Mouse (Mus musculus): ENCODE results near the gene Fgf18.

The Fgf18 gene

GRCm38 (mm10) chr11:33147171-33147571, at the start of gene Fgf18:
TSS of gene Fgf18 (minus strand) at chr11:33147400.
- DNase-seq, result peak; percentile 49

GRCm38 (mm10) chr11:33196447-33197132, 49.4 kb upstream of the Fgf18 start:
- DNase-seq, result no peak

- DNase-seq, result no peak
Observed at GRCm38 (mm10) chr11:33195531-33196446, 48.6 kb upstream of the Fgf18 start.

- no peak for DNase-seq
Observed at GRCm38 (mm10) chr11:33195061-33195460, 47.9 kb upstream of the Fgf18 start.

GRCm38 (mm10) chr11:33193695-33194094, 46.5 kb upstream of the Fgf18 start:
- DNase-seq, result no peak

- DNase-seq, result no peak
Observed at GRCm38 (mm10) chr11:33181804-33182203, 34.6 kb upstream of the Fgf18 start.

GRCm38 (mm10) chr11:33180701-33181116, 33.5 kb upstream of the Fgf18 start:
- DNase-seq, result no peak

GRCm38 (mm10) chr11:33179802-33180201, 32.6 kb upstream of the Fgf18 start:
- no peak for DNase-seq

GRCm38 (mm10) chr11:33176525-33177245, 29.5 kb upstream of the Fgf18 start:
- no peak for DNase-seq

- DNase-seq, result no peak
Observed at GRCm38 (mm10) chr11:33175768-33176167, 28.6 kb upstream of the Fgf18 start.

GRCm38 (mm10) chr11:33170489-33170888, 23.3 kb upstream of the Fgf18 start:
- DNase-seq, result no peak

- DNase-seq, result peak; percentile 100
Observed at GRCm38 (mm10) chr11:33162998-33163506, 15.9 kb upstream of the Fgf18 start, which contains the start of gene Npm1. TSS of gene Npm1 (minus strand) at chr11:33163206.

GRCm38 (mm10) chr11:33162211-33162997, 15.2 kb upstream of the Fgf18 start:
- peak; percentile 66 for DNase-seq

- DNase-seq, result no peak
Observed at GRCm38 (mm10) chr11:33159741-33160140, 12.5 kb upstream of the Fgf18 start.

- DNase-seq, result no peak
Observed at GRCm38 (mm10) chr11:33157453-33158196, 10.4 kb upstream of the Fgf18 start.

GRCm38 (mm10) chr11:33156436-33157015, 9.3 kb upstream of the Fgf18 start:
- no peak for DNase-seq

- no peak for DNase-seq
Observed at GRCm38 (mm10) chr11:33154459-33154858, 7.3 kb upstream of the Fgf18 start.

- DNase-seq, result no peak
Observed at GRCm38 (mm10) chr11:33152997-33153396, 5.8 kb upstream of the Fgf18 start.

GRCm38 (mm10) chr11:33151780-33152145, 4.6 kb upstream of the Fgf18 start:
- DNase-seq, result no peak

GRCm38 (mm10) chr11:33151128-33151779, 4.1 kb upstream of the Fgf18 start:
- DNase-seq, result no peak

- no peak for DNase-seq
Observed at GRCm38 (mm10) chr11:33150364-33150763, 3.2 kb upstream of the Fgf18 start.

All from right cerebral cortex, postnatal 25 days (tissue).